Mouse (Mus musculus) intestine, postnatal 0 days (tissue): Measurements from ENCODE around the gene Kirrel2. TPM values are rescaled to one million over a fixed set of nuclear protein-coding genes. Genes with fewer than 3 reads are reported as not detected.
"Not testable (repeated sequence)": the region's sequence is repeated elsewhere in the genome, so short reads cannot be mapped to it uniquely, and the experiment has no call there.

ENCODE experiments used
- ATAC-seq: fragments of 200-750 bp; cut with Nextera tagmentation; 2 replicates; pipeline ENCODE4 v1.8.0; 2017; ENCODE audit warnings: mild to moderate bottlenecking, moderate TSS enrichment, moderate library complexity
- H3K27ac ChIP-seq: fragments of 300-500 bp; sonication (generic); 2 replicates; pipeline ENCODE4 v1.5.1; 2014; ENCODE audit warnings: mild to moderate bottlenecking, low read depth, low read length, moderate library complexity
- H3K27me3 ChIP-seq: fragments of 300-500 bp; sonication (generic); replicated peaks from 2 replicates; pipeline ENCODE4 v1.6.1; 2014; ENCODE audit warnings: low read length, mixed read lengths; ENCODE audit not compliant: control insufficient read depth, insufficient read depth
- H3K36me3 ChIP-seq: fragments of 300-500 bp; sonication (generic); 2 replicates; pipeline ENCODE4 v1.6.1; 2014; ENCODE audit warnings: mild to moderate bottlenecking, moderate library complexity; ENCODE audit not compliant: control insufficient read depth, insufficient read depth
- H3K4me1 ChIP-seq: fragments of 300-500 bp; sonication (generic); replicated peaks from 2 replicates; pipeline ENCODE4 v1.6.1; 2014; ENCODE audit warnings: antibody characterized with exemption, low read length, mixed read lengths; ENCODE audit not compliant: control insufficient read depth, insufficient read depth
- H3K4me2 ChIP-seq: fragments of 300-500 bp; sonication (generic); replicated peaks from 2 replicates; pipeline ENCODE4 v1.6.1; 2014; ENCODE audit warnings: low read depth, mild to moderate bottlenecking, moderate library complexity
- H3K4me3 ChIP-seq: fragments of 300-500 bp; sonication (generic); 2 replicates; pipeline ENCODE4 v1.5.1; 2014; ENCODE audit warnings: low read depth, low read length
- H3K9ac ChIP-seq: fragments of 300-500 bp; sonication (generic); 2 replicates; pipeline ENCODE4 v1.6.1; 2014; ENCODE audit warnings: mild to moderate bottlenecking, low read depth, low read length
- H3K9me3 ChIP-seq: fragments of 300-500 bp; sonication (generic); 2 replicates; pipeline ENCODE4 v1.6.1; 2016; ENCODE audit warnings: mixed run types; ENCODE audit not compliant: control insufficient read depth
- CTCF ChIP-seq: sonication (generic); IDR thresholded peaks from 2 replicates; pipeline ENCODE4 v1.5.1; 2016; ENCODE audit warnings: low read depth, mild to moderate bottlenecking, control low read depth, antibody characterized with exemption, moderate library complexity
- WGBS: fragments of 180-500 bp; shearing (Covaris S2); extraction: QIAGEN DNeasy Blood & Tissue Kit; methylation state at CpG from one replicate; pipeline ENCODE4 v1.1.7; 2014; 5-methylcytosine and 5-hydroxymethylcytosine counted together
- polyA plus RNA-seq: library from polyadenylated mRNA; unstranded; fragments of >200 nt; fragmentation: Nextera tagmentation; extraction: Ambion mirVana; gene quantifications from 2 replicates; pipeline ENCODE4 v1.2.1, GENCODE M21; 2015

Gene Kirrel2
- polyA plus RNA-seq, result 0.08 and 0.09 TPM in 2 replicates

DNA sequence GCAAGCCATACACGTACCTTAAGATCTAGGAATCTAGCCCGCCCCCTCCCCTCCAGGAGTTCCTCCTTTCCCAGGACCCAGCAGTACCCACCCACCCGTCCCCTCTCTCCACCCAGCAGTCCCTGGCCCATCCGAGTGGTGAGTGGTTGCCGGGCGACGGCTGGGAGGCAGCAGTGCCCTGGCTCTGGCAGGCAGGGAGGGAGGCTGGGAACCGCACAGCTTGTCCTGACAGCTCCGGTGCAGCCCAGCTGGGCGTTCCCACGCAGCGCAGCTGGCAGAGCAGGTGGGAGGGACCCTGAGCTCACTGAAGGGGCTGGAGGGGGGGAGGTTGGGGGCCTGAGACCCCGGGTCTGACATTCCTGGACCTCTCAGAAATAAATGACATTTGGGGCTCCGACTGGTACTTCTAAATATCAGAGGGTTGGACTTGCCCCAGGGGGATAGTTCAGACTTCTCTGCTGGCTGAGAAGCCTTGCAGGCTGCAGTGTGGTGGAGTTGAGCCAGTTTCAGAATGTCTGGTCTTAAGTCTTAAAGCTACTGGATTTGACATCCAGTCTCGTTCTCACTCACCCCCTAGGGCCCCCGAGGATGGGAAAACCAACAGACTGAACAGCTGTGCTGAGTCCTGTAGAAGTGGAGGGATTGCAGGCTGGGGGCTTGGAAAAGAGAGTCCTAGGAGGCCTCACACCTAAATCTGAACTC, at the start of gene Kirrel2, which contains the start of gene Nphs1:
Gene Kirrel2, minus strand, starts transcription at position 62 of the 702 bp plus-strand sequence.
Gene Nphs1, plus strand, starts transcription at position 687 of the 702 bp plus-strand sequence.
- Histone ChIP-seq H3K9ac (no peak within 1 kb of the TSS), H3K9me3 (no peaks in the 10 kb centered on the region), H3K4me1 (no peaks in the 10 kb centered on the region), H3K27ac (no peak within 1 kb of the TSS), H3K36me3 (no peaks in the 10 kb centered on the region), H3K27me3 (peaks cover 82% of the 10 kb centered on the region), H3K4me2 (peak within 1 kb of the TSS; percentile 35), H3K4me3 (no peak within 1 kb of the TSS; the same call in 1 of the 2 replicates)
- TF ChIP-seq CTCF, result no peak
- no peak for ATAC-seq
- 2% methylated on average over 16 of the region's 16 CpGs for WGBS

DNA sequence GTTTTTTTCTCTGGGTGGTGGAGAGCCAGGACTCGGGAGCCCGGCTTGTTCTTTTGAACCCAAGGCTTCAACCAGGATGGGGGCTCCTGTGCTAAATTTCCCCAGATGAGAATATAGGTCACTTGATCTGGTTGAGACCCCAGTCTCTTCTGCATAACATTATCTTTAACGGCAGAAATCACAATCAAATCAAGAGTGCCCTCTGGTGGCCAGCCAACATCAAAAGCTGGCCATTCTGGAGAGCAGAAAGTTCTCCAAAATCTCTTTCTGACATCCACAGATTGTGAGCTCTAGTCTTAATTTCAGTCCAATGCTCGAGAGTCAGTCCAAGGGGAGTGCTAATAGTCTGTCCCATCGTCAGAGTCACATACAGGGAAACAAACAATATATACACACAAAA, 43.7 kb upstream of the Kirrel2 start:
- TF ChIP-seq CTCF, result peak; percentile 53
- not testable (repeated sequence) for H3K36me3 ChIP-seq, H3K4me2 ChIP-seq, H3K9me3 ChIP-seq, H3K27me3 ChIP-seq, H3K4me1 ChIP-seq, H3K4me3 ChIP-seq, H3K27ac ChIP-seq, H3K9ac ChIP-seq, ATAC-seq
- 79% methylated on average over 5 of the region's 5 CpGs for WGBS

DNA sequence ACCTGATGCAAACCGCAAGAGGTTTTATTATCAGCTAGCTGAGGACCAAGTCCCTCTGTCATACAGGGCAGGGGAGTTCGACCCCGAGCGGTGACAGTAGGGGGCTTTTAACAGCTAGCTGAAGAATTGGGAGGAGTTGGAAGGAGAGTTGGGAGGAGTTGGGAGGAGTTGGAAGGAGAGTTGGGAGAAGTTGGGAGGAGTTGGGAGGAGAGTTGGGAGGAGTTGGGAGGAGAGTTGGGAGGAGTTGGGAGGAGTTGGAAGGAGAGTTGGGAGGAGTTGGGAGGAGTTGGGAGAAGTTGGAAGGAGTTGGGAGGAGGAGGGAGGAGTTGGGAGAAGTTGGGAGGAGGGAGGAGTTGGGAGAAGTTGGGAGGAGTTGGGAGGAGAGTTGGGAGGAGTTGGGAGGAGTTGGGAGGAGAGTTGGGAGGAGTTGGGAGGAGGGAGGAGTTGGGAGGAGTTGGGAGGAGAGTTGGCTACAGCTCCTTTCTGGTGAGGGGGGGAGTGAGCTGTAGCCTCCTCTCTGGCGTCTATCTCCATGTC, 38.1 kb upstream of the Kirrel2 start:
- ATAC-seq, H3K4me1 ChIP-seq, H3K27ac ChIP-seq, H3K4me3 ChIP-seq, H3K4me2 ChIP-seq, H3K36me3 ChIP-seq, H3K27me3 ChIP-seq, H3K9ac ChIP-seq, H3K9me3 ChIP-seq: not testable (repeated sequence)
- WGBS, result 57% methylated on average over 5 of the region's 5 CpGs

DNA sequence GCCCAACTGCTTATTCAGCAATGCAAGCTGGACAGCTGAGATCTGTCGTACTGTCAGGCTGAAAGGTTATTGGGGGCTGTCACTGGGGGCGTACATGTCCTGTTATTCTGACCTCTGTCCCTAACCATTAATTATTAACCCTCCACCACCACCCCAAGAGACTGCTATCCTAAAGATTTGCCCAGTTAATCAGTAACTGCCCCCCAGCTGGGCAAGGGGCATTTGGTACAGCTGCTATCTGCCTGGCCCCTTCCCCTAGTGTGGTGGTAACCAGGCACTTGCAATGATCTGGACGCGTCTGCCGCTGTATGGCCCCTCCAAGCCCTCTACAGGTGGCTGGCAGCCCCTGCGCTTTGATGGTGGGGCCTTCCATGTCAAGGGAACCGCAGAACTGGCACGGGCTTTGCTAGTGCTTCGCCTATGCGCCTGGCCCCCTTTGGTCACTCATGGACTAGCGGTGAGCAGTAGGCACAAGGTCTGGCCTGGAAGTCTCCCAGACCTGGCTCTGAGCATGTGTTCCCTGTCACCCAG, 36.0 kb upstream of the Kirrel2 start, which contains the start of gene Prodh2:
Gene Prodh2, plus strand, starts transcription at position 222 of the 531 bp plus-strand sequence.
- no peak within 1 kb of the TSS for H3K27ac ChIP-seq
- no peaks in the 10 kb centered on the region for H3K9me3 ChIP-seq
- no peak within 1 kb of the TSS for H3K4me3 ChIP-seq
- no peaks in the 10 kb centered on the region for H3K27me3 ChIP-seq
- no peaks in the 10 kb centered on the region for H3K36me3 ChIP-seq
- H3K9ac ChIP-seq, result no peak within 1 kb of the TSS
- TF ChIP-seq CTCF, result peak; percentile 20; the same call in 1 of the 2 replicates
- 24% methylated on average over 11 of the region's 11 CpGs for WGBS
- peak within 1 kb of the TSS; percentile 40 for H3K4me2 ChIP-seq
- no peaks in the 10 kb centered on the region for H3K4me1 ChIP-seq
- peak; percentile 53; the same call in 1 of the 2 replicates for ATAC-seq

DNA sequence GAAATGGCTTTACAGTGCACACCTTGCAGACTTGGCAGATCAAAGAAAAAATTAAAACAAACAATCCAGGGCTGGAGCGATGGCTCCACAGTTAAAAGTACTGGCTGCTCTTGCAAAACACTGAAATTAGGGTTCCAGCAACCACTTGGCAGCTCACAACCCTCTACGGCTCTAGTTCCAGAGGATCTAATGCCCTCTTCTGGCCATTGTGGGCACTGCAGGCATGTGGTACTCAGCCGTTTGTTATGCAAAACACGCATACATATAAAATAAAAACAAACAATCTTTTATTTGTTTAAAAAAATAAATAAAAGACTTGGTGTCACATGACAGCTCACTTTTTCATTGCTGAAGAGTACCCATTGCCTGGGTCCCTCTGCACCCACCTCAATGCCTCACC, 35.3 kb upstream of the Kirrel2 start:
- Histone ChIP-seq H3K9ac (no peak overlapping the region), H3K36me3 (no peaks in the 10 kb centered on the region), H3K9me3 (no peaks in the 10 kb centered on the region), H3K27ac (no peak overlapping the region), H3K4me2 (peak overlapping the region; percentile 40), H3K4me1 (no peaks in the 10 kb centered on the region), H3K27me3 (no peaks in the 10 kb centered on the region), H3K4me3 (no peak overlapping the region)
- no peak for ATAC-seq
- peak; percentile 82 for TF ChIP-seq CTCF
- WGBS, result 13% methylated on average over 4 of the region's 4 CpGs

DNA sequence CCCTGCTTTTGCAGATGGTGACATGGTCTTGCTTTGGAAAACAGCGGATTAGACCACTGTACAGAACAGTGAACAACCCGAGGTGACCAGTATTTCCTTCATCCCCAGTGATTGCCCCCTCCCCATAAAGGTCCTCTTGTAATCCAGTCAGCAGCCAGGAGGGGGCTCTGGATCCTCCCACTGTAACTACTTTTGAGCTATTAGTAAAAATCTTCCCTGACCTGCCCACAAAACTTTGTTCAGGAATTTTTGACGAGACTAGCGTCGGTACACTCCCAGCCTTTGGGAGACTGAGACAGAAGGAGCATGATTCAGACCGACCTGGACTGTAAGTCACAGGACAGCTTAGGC, 33.4 kb upstream of the Kirrel2 start:
- Histone ChIP-seq H3K27me3 (no peaks in the 10 kb centered on the region), H3K4me2 (no peak overlapping the region), H3K27ac (no peak overlapping the region), H3K4me1 (no peaks in the 10 kb centered on the region), H3K4me3 (no peak overlapping the region), H3K36me3 (no peaks in the 10 kb centered on the region), H3K9me3 (no peaks in the 10 kb centered on the region), H3K9ac (no peak overlapping the region)
- ATAC-seq, result no peak
- WGBS, result 23% methylated on average over 6 of the region's 6 CpGs
- TF ChIP-seq CTCF, result 0 out of 2 replicates have a peak, but pooled peaks have one; percentile 11
